Mouse (Mus musculus) layer of hippocampus, adult 11-12 months (tissue): ENCODE measurements at regions not wholly inside any gene's neighbourhood (a gene's known extent, or its start where the extent isn't known, plus 50 kb on each side); places are given as distances from the start of the nearest gene placed in this dataset.
"Not testable (repeated sequence)": the region's sequence is repeated elsewhere in the genome, so short reads cannot be mapped to it uniquely, and the experiment has no call there.

Experiments used
- DNase-seq: peaks from one replicate; pipeline ENCODE4 v3.0.0; 2022; ENCODE audit warnings: low spot score

GRCm38 (mm10) chr15:87818566-87818965 lies 274.5 kb downstream of the Fam19a5 start:
- DNase-seq, result no peak

GRCm38 (mm10) chr15:87842097-87842496 lies 298.0 kb downstream of the Fam19a5 start:
- no peak for DNase-seq

GRCm38 (mm10) chr15:87859069-87859468 lies 315.0 kb downstream of the Fam19a5 start:
- no peak for DNase-seq

GRCm38 (mm10) chr15:87876286-87876899 lies 332.3 kb downstream of the Fam19a5 start:
- DNase-seq, result no peak

GRCm38 (mm10) chr15:87890903-87891302 lies 346.8 kb downstream of the Fam19a5 start:
- DNase-seq, result peak; percentile 11

- not testable (repeated sequence) for DNase-seq
Measured at GRCm38 (mm10) chr15:87894866-87895265, 350.8 kb downstream of the Fam19a5 start.

- no peak for DNase-seq
Measured at GRCm38 (mm10) chr15:87898655-87899054, 354.6 kb downstream of the Fam19a5 start.

- no peak for DNase-seq
Measured at GRCm38 (mm10) chr15:87904436-87904835, 360.3 kb downstream of the Fam19a5 start.

GRCm38 (mm10) chr15:87906310-87906709 lies 362.2 kb downstream of the Fam19a5 start:
- DNase-seq, result no peak

GRCm38 (mm10) chr15:87922091-87922490 lies 378.0 kb downstream of the Fam19a5 start:
- DNase-seq, result peak; percentile 28

GRCm38 (mm10) chr15:87922781-87923446 lies 378.8 kb downstream of the Fam19a5 start:
- no peak for DNase-seq

GRCm38 (mm10) chr15:87923906-87924305 lies 379.8 kb downstream of the Fam19a5 start:
- DNase-seq, result no peak

GRCm38 (mm10) chr15:87936041-87936440 lies 391.9 kb downstream of the Fam19a5 start:
- DNase-seq, result no peak

GRCm38 (mm10) chr15:87940837-87941236 lies 396.7 kb downstream of the Fam19a5 start:
- peak; percentile 73 for DNase-seq

GRCm38 (mm10) chr15:87952531-87952930 lies 408.4 kb downstream of the Fam19a5 start:
- no peak for DNase-seq

GRCm38 (mm10) chr15:87955685-87956256 lies 411.7 kb downstream of the Fam19a5 start:
- DNase-seq, result no peak

- no peak for DNase-seq
Measured at GRCm38 (mm10) chr15:87958866-87959265, 414.8 kb downstream of the Fam19a5 start.

- DNase-seq, result no peak
Measured at GRCm38 (mm10) chr15:87972641-87973040, 428.5 kb downstream of the Fam19a5 start.

- no peak for DNase-seq
Measured at GRCm38 (mm10) chr15:87987322-87987985, 443.4 kb downstream of the Fam19a5 start.

- DNase-seq, result peak; percentile 7
Measured at GRCm38 (mm10) chr15:87994546-87994945, 450.4 kb downstream of the Fam19a5 start.

- DNase-seq, result no peak
Measured at GRCm38 (mm10) chr15:88017076-88017475, 473.0 kb downstream of the Fam19a5 start.

- no peak for DNase-seq
Measured at GRCm38 (mm10) chr15:88032751-88033150, 488.7 kb downstream of the Fam19a5 start.

- DNase-seq, result no peak
Measured at GRCm38 (mm10) chr15:88033725-88034124, 489.6 kb downstream of the Fam19a5 start.
